Mouse (Mus musculus) kidney, adult 8-10 months (tissue): ENCODE measurements around the gene Plcb4.
"Not testable (repeated sequence)": the region's sequence is repeated elsewhere in the genome, so short reads cannot be mapped to it uniquely, and the experiment has no call there.

ENCODE experiments used
- DNase-seq, 2 experiments: peaks; one replicate each; pipeline ENCODE4 v3.0.0; 2022

Plcb4 gene

DNA sequence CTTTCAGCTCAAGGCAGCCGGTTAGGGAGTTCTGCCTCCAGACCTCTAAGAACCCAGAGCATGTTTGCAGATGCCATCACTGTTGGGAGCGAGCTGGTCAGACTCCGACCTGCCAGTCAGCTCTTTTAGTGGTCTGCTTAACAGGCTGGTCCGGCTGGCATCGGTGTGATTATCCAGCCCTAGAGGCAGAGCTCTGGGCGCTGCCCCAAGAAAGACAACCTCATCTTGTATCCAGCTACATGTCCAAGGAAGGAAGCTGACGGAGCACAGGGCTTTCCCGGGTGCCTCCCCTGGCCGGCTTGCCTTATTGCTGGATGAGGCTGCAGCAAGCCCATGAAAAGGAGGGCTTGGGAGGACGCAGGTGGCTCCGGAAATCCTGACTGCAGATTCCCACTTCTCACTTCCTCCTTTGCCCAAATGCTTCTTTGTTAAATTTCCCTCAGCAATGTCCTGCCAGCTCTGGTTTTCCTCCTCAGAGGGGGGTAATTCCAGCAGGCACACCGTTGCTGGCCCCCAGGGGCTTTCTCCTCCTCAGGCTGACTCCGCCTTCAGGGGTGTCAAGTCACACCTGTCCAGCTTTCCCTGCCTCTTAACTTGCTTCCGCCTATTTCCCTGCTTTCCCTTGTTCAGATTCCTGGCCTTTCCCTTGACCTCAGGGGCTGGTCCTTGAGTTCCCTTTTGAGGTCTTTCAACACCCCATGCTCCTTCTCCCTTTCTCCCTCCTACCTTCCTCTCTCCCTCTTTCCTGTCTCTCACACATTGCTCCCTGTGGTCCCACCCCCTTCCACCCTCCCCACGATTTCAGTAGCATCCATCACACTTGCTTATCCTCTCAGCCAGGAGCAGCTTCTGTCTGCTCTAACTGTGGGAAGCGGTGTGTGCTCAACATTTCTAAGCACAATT is 58.7 kb downstream of the Plcb4 start:
- DNase-seq, result peak in 1 of 2 experiments; percentile 24

GRCm38 (mm10) chr2:135722109-135722508 is 63.3 kb downstream of the Plcb4 start:
- DNase-seq, result no peak

- DNase-seq, result no peak
Measured at GRCm38 (mm10) chr2:135723387-135723786, 64.6 kb downstream of the Plcb4 start.

DNA sequence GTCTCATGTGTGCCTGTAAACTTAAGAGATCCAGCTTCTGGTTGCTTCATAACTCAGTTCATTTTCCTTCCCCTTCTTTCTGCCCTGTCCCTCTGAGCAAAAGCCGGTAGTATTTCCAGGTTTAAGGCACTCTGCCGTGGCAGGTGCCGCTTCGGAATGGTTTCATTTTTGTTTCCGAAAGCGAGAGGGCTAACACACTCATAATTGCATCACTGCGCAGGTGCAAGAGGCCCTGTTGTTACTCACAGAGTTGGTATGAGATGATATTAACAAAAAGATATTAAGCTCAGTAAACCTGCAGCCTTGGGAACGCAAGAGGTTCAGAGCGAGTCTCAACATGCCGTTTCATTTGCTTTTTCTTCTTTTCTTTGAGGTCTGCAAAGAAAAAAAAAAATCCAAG is 65.7 kb downstream of the Plcb4 start:
- no peak for DNase-seq

DNA sequence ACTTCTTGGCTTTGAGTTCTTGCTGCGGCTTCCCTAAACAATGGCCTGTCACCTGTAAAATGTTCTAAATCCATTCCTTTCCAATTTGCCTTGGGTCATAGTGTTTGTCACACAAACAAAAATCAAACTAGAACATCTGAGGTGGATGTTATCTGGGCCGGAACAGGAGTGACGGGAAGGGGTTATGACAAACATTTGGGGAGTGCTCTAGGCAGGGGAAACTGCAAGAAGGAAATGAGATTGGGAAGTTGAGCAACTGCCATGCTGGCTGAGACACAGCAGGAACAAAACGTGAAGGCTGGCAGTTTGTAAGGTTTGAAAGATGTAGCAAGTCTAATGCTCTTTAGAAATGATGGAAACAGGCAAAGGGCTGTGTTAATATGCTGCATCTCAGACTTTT is 66.6 kb downstream of the Plcb4 start:
- DNase-seq, result peak; percentile 12 to 27

DNA sequence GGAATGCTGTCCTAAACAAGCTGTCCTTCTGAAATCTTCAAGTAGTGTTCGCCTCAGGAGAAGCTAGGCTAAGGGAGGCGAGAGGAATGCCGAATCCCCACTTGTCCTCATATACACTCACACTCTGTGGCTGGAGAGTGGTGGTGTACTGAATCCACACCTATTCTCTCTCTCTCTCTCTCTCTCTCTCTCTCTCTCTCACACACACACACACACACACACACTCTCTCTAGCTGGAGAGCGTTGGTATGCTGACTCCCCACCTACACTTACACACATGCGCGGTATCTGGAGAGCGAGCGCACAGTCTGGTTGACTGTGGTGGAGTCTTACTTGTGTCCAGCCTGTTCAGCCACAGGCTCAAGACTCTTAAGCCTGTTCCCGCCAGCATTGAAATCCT is 68.3 kb downstream of the Plcb4 start:
- no peak for DNase-seq

DNA sequence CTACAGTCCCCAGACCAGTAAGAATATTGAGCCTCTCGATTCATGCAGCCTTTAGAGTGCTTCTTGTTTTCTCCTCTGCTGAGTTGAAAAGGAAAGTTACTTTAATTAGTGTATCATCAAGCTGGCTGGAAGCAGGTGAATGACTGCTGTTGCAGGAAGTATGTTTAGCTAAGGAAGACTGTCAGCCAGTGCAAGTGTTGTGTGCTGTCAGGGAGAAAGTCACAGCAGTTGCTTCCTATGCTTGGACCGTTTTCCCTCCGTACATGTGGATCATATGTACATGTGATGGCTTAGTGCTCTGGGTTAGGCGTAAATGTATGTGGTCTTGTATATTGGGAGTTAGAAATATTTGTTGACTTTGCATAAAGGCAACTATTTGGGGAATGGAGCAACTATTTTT is 69.1 kb downstream of the Plcb4 start:
- no peak for DNase-seq

- peak; percentile 49 to 68 for DNase-seq
Measured at GRCm38 (mm10) chr2:135731591-135731990, 72.8 kb downstream of the Plcb4 start.

DNA sequence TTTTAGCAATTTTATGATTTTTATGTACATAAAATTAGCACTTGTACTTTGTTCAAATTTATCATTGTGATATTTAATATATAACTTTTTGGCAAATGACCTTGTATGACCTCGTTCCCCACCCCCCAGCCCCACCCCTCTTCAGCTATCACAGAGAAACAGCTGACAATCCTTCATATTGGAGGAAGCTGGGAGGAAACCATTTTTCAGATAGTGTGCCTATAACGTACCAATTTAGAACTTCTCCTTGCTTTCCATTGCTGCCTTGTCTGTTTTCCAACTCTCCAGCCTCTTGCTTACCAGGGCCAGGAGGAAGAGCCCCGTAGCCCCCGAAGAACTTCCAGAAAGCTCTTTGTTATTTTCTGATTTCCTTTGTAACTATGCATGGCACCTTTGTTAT is 73.8 kb downstream of the Plcb4 start:
- DNase-seq, result no peak

DNA sequence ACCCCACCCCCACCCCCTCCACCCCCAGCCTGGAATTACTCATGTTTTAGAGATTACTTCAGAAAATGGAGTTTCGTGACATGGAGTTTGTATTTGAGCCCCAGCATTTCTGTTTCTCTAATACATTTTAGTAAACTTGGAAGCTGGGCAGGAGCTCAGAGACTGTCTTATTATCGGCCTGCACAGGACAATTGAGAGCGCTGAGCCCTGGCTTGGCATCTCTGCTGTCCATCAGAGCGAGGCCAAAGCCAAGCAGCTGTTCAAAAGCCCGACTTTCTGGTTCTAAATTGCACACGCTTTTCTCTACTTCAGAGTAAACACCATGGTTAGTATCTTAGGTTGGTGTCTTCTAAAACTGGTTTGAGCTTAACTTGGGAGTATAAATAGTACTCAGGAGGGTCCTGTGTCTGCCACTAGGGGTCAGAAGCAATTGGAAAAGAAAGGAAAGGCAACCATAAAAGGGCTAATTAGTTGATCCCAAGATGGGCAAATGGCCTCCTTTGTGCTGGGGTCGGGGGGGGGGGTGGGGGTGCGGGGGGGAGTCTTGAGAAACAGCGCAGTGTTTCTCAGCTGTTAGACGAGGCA is 75.2 kb downstream of the Plcb4 start:
- DNase-seq, result no peak

DNA sequence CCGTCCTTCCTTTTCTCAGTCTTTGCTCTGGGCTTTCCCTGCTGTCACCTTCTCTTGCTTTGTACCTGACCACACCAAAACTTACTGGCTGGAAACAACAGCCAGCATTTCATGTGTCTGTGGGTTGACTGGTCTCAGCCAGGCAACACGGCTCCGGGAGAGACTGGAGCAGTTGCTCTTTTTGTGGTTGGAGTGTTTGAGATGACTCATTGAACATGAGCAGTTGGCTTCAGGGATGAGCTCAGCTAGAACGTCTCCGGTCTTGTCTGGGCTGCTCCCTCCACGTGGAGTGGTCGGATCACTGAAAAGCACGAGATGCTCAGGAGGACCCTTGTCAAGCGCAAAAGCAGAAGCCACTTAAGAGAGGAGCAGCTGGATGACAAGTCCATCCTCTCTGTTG is 78.7 kb downstream of the Plcb4 start:
- DNase-seq, result no peak

DNA sequence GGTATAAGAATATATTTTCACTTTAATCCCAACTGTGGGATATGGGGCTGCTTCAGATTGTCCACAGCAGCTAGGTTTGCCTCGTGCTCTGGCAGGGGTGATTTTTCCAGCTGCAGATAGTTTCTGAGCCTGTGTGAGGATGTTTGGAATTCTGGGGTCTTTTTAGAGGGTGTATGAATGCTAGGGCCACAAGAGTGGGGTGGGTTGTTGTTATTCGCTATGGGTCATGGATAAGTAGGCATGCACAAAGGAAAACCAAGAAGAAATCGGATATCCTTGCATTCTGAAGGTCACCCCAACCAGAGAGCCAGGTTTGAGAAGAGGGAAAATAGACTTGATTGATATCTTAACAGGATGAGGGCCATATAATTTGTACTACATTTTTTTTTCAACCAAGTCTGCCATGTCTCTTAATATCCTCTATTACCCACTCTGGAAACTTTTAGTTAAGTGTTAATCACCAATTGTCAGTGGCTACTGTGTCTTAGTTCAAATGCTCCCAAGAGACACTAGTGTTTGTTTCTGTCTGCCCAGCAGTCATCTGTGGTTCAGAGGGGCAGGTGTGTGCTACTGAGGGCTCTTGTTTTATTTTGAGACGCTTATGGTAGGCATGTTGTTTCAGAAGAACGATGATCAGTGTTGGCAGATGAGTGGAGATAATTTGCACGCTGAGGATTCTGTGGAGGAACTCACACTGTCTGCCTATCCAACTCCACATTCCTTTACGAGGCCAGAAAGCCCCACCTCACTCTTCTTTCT is 79.4 kb downstream of the Plcb4 start:
- not testable (repeated sequence) for DNase-seq

DNA sequence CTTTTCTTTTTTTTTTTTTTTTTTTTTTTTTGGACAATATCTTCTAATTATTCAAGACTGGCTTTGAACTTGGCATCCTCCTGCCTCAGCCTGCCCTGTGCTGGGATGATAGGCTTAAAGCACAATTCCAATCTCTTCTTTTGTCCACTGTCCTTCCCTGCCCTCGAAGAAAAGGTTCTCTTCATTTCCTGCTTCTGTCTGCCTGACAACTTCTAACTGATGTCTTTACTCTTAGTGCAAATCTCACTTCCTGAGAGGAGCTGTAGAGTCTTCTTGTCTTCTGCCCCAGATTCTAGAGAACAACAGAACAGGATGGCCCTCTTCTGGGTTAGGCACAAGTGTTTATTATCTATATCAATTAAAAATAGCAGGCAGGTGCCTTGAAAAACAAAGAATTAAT is 80.1 kb downstream of the Plcb4 start:
- DNase-seq, result no peak

DNA sequence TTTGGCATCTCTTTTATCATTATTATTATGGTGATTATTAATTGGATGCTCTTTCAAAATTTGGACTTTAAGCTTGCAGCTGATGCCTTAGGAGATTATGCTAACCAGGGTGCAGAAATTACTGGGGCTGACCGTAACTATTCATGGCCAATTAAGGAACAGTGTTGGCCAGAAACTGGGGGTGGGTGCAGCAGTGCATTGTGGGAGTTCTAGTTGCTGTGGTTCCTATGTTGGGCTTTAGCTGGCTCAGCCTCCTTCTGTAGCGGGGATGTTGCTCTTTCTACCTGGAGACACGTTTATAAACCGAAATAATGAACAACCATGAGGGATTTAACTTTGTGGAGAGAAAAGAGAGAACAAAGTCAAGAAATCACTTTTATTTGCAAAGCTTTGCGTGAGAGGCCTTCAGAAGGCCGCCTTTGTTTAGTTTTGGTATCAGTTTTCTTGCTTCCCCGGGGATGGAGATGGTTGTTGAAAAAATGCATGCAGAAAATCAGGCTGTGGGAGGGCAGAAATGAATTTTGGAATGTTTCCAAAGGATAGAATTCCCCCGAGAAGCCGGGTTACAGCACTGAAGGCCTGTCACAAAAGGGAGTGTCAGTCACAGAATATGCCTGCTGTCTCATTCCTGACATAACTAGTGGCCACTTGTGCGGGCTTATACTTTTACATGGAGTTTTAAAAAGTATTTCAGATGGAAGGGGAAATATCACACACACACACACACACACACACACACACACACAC is 84.3 kb downstream of the Plcb4 start:
- no peak for DNase-seq

DNA sequence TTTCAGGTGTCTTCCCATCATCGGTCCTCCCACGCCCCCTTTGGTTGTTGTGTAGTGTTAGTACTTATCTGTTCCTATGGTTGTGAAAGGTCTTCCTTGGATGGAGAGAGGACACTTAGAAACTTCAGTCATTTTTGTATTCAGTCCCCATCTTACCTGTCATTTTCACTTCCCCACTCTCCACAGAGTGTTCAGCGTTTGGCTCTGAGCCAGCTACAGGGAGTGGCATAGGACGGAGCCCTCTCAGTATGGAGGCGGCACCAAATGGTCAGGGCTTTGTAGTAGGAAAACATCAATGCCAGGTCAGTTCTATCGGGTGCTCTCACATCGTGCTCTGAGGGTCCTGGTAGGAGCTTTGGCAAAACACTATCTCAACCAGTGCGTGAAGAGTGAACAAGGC is 85.9 kb downstream of the Plcb4 start:
- no peak for DNase-seq

DNA sequence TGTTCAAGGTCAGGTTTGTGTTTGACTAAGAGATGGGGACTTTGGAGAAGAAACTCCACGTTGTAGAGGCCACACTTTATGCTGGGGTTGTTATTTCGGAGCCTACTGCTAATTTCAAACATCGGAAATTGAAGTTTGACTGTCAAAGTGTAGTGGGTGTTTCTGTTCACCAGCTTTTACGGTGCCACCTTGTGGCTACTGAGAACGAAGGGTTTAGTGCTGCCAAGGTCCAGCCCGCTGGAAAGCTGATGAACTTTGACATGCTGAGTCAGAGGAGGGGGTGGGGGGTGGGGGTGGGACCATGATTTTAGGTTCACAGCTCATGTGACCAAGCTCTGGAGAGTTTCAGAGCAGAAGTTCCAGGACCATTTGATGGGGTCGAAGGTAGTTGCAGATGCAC is 86.3 kb downstream of the Plcb4 start:
- DNase-seq, result peak; percentile 21 to 34

DNA sequence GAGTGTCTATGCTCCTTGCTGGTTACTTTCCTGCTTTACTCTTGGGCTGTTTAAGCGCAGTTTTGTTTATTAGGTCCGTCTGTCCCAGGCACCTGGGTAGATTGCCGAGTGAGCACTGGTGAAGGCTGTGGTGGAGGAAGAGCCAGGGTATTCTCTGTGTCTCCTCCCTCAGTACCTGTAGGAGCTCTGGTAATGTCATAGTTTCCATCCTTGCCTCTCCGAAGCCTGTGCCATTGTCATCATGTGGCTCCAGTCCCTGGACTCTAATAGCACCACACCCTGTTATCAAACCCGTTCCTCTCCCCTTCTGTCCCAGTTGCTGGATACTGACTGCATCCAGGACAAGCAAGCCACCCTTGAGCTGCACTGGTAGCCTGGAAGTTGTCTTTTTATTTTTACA is 89.6 kb downstream of the Plcb4 start:
- no peak for DNase-seq

- DNase-seq, result no peak
Measured at GRCm38 (mm10) chr2:135749606-135750005, 90.8 kb downstream of the Plcb4 start.

- DNase-seq, result no peak
Measured at GRCm38 (mm10) chr2:135750748-135751147, 91.9 kb downstream of the Plcb4 start.

DNA sequence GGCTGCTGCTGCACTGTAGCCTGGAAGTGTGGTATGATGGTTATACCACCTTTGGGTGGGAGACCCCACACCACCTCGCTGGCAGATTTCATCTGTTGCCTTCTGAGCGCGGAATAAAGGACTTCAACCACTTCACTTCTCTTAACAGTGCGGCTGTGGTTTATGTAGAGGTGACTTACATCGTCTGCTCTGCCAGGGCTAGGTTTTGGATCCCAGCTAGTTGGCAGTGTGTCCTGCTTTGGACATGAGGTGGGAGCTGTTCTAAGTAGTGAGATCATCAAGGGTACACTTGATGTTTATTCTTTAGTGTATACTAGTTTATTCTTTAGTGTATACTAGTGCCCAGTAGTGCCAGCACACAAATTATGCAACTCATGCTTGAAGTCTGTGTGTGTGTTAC is 97.0 kb downstream of the Plcb4 start:
- DNase-seq, result no peak

DNA sequence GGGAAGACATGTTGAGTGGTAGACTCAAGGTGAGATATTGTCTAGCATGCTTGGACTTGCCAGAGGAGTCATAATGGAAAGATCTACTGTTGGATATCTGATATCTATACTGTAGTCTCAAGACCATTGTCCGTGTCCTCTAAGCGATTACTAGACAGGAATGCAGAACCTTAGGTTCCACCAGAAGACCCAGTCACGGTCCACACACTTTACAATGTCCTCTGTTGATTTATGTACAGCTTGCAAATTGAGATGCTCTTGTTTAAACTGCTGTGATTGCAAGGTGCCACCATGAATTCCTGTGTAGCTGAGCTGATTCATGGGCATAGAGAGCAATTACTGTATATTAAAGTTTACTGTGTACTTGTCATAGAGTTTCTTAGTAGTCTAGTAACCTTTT is 98.7 kb downstream of the Plcb4 start:
- no peak for DNase-seq

GRCm38 (mm10) chr2:135759499-135760095 is 100.8 kb downstream of the Plcb4 start:
- DNase-seq, result peak; percentile 23 to 25
